ENCODE assay signal across 8 mouse cellular contexts in the genomic region with DNA sequence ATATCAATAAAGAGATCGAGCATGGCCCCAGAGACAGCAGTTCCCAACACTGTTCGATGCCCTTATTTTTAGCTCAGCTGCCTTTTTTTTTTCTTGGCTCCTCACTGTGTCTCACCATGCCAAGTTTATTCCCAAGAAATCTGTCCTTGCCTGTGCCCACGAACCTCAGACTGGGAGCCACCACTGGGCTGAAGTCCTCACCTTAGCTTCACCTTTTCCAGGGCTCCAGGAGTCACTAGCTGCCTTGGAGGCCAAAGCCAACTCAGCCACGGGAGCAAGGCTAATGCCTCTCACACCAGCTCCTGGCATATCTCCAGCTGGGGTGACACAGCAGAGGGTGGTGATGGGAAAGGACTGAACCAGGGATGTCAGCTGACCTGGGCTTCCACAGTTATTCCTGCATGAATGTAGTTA. TPM values are rescaled to one million over a fixed set of nuclear protein-coding genes. Genes with fewer than 3 reads are reported as not detected.
DNase-seq lines count a peak whose midpoint lies in the region; ATAC-seq and TF ChIP-seq lines count a peak whose summit lies in the region.
"Had no signal": no experiment of that assay in that cellular context is flagged by ENCODE, and none has a peak within 500 bp of the region (broad histone marks: within the 10 kb centered on the region; RNA-seq: fewer than 3 reads in every experiment).

No protein-coding gene starts in this region.

- H3K27me3 ChIP-seq in megakaryocyte, embryonic 14.5 days (replicated peaks) = peaks cover 27% of the 10 kb centered on the region
- no peaks in the 10 kb centered on the region for H3K27me3 ChIP-seq in hindbrain, embryonic 14.5 days (ENCODE audit: control insufficient read depth, insufficient read depth, low read length)
- H3K27me3 ChIP-seq: limb, embryonic 15.5 days had no signal

- H3K4me1 ChIP-seq in megakaryocyte, embryonic 14.5 days = peaks cover 76% of the 10 kb centered on the region
- no peaks in the 10 kb centered on the region for H3K4me1 ChIP-seq in bone marrow, adult 2 months (ENCODE audit: control insufficient read depth, insufficient read depth, low read length)
- H3K4me1 ChIP-seq in hindbrain, embryonic 14.5 days (replicated peaks; ENCODE audit: control insufficient read depth, insufficient read depth, low read length) = no peaks in the 10 kb centered on the region
- H3K4me1 ChIP-seq: limb, embryonic 15.5 days had no signal

- no peaks in the 10 kb centered on the region for H3K9me3 ChIP-seq in megakaryocyte, embryonic 14.5 days
- 0 out of 2 replicates have a peak, but pooled peaks cover 5% of the 10 kb centered on the region for H3K9me3 ChIP-seq in hindbrain, embryonic 14.5 days (ENCODE audit: control insufficient read depth, low read length)
- H3K9me3 ChIP-seq: limb, embryonic 15.5 days had no signal

- intact Hi-C loops in heart, postnatal 14 days (cut with DNase I) = no loop called here

- ATAC-seq in megakaryocyte, adult 5-6 weeks (ENCODE audit: poor library complexity, severe bottlenecking) = no peak
- ATAC-seq in hindbrain, embryonic 14.5 days (ENCODE audit: low FRiP score) = no peak

- H3K4me2 ChIP-seq in hindbrain, embryonic 14.5 days (replicated peaks) = no peak overlapping the region
- H3K4me2 ChIP-seq: limb, embryonic 15.5 days had no signal

- peak; percentile 50 to 75 for DNase-seq in heart, postnatal 14 days
- peak; percentile 77 to 82 for DNase-seq in spleen, postnatal 14 days (ENCODE audit: low spot score in 2 of 2)
- no peak for DNase-seq in hindbrain, embryonic 14.5 days (ENCODE audit: low spot score)
- DNase-seq in layer of hippocampus, adult 8-10 months (ENCODE audit: low spot score in 2 of 2) = no peak

- no peak overlapping the region for H3K9ac ChIP-seq in hindbrain, embryonic 14.5 days
- H3K9ac ChIP-seq: limb, embryonic 15.5 days had no signal

- H3K4me3 ChIP-seq in megakaryocyte, embryonic 14.5 days (replicated peaks) = peak overlapping the region; percentile 66
- H3K4me3 ChIP-seq in bone marrow, adult 2 months (replicated peaks; ENCODE audit: control insufficient read depth, low read depth, low read length) = no peak overlapping the region
- H3K4me3 ChIP-seq in hindbrain, embryonic 14.5 days (replicated peaks; ENCODE audit: low read length) = no peak overlapping the region
- H3K4me3 ChIP-seq: limb, embryonic 15.5 days had no signal

- H3K27ac ChIP-seq in bone marrow, adult 2 months (ENCODE audit: control insufficient read depth, insufficient read depth, low read depth, low read length, poor library complexity) = peak overlapping the region; percentile 36; the same call in 1 of the 2 replicates
- H3K27ac ChIP-seq in hindbrain, embryonic 14.5 days = no peak overlapping the region
- H3K27ac ChIP-seq: limb, embryonic 15.5 days had no signal

- 49% methylated on average over 4 of the region's 4 CpGs for whole genome bisulfite sequencing in bone marrow, adult 2 months
- 78% methylated on average over 4 of the region's 4 CpGs for WGBS in hindbrain, embryonic 14.5 days

- TF ChIP-seq POLR2A in bone marrow, adult 2 months (IDR thresholded peaks at IDR 0.05; ENCODE audit: borderline replicate concordance, control insufficient read depth, low read depth, low read length) = no peak

- TF ChIP-seq CTCF in bone marrow, adult 2 months (IDR thresholded peaks at IDR 0.05; ENCODE audit: control insufficient read depth, insufficient read depth, low read length) = no peak

- H3K36me3 ChIP-seq in megakaryocyte, embryonic 14.5 days (replicated peaks; ENCODE audit: low read length) = peaks cover 25% of the 10 kb centered on the region
- H3K36me3 ChIP-seq in hindbrain, embryonic 14.5 days (replicated peaks; ENCODE audit: control insufficient read depth, insufficient read depth) = no peaks in the 10 kb centered on the region
- H3K36me3 ChIP-seq: limb, embryonic 15.5 days had no signal

RNA-seq across cellular contexts. Expression of a gene that starts 11.2 kb away (rescaled TPM):
- 11.0 and 13.6 TPM in 2 replicates for polyA plus RNA-seq in megakaryocyte, embryonic 14.5 days (2012; ENCODE audit: insufficient read depth, low replicate concordance)
- 26.1 and 37.9 TPM in 2 replicates for total RNA-seq in megakaryocyte, adult 5-6 weeks (2015)
- 26.9 and 29.1 TPM in 2 replicates for total RNA-seq in megakaryocyte, adult 5-6 weeks (2017)
- 19.5 and 31.8 TPM in 2 replicates for polyA plus RNA-seq in bone marrow, adult 2 months (2011; ENCODE audit: insufficient read depth, insufficient read length, low replicate concordance, missing spikeins)
- 10 to 100 TPM; 42.0 to 42.8 TPM for total RNA-seq in heart, postnatal 14 days (2021)
- polyA plus RNA-seq in hindbrain, embryonic 14.5 days (2014; fragmentation: Nextera tagmentation; extraction: Ambion mirVana) = 35.5 and 39.7 TPM in 2 replicates
- 10 to 100 TPM; 74.1 to 95.5 (median 86.6) TPM for total RNA-seq in layer of hippocampus, adult 8-10 months (2022)

Comparison
In these comparisons a context has a peak if more than half of its experiments do, and no peak if none do; other contexts are left out.
1. DNase-seq: peak in heart, postnatal 14 days (2 of 2) and spleen, postnatal 14 days (2 of 2); none in hindbrain, embryonic 14.5 days (single experiment) and layer of hippocampus, adult 8-10 months (0 of 2).